Mouse (Mus musculus) skeletal muscle tissue, adult 2 months (tissue): ENCODE results near the gene Lbx1.
A peak's percentile ranks its signal among the peaks of the same experiment; 100 is the strongest.

Experiments
- DNase-seq: peaks from one replicate; pipeline ENCODE4 v3.0.0-alpha.2; 2012; ENCODE audit warnings: low read depth, low spot score

Gene Lbx1

DNA sequence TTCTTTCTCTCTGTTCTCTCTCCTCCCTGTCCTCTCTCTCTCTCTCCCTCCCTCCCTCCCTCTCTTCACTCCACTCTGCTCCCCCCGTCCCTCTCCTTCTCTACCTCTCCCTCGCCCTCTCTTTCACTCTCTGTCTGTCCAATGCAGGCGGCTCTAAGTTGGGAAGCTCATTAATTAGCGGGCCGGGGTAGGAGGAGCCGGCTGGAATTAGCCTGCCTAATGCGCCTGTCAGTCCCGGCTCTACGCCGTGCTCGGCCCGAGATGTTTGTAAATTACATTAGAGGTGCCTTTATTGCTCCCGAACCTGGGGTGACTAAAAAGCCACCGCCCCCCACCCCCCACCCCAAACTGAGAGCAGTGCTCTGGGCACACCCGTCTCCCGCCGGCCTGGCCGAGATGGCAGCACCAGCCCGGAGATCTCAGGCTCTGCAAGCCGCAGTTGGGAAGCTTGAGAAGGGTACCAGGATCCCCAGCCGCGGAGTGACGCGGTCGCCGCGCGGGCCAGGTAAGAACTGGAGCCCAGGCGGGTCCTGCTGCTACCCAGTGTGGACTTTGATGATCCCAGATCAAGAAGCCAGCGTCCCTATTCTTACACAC lies at the start of gene Lbx1:
TSS of gene Lbx1 (minus strand) at position 47 of the 597 bp plus-strand sequence.
- no peak for DNase-seq

DNA sequence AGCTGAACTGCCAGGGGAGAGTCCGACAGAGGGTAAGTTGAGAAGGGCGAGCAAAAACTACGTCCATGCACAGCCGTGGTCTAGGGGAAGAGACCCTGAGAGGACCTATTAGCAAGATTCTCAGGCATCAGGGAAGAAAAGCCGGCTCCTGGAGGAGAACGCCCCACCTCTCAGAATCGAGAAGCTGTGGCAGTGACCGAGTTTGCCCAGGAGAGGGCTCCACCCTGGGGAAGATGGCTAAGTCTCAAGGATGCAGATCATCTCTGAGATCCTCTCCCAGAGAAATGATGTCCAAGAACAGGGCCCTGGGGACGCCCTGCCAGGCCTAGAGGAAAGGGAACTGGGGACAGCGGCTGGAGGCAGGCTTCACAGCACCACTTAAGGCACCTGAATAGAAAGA lies 47.7 kb upstream of the Lbx1 start:
- DNase-seq = peak; percentile 40

DNA sequence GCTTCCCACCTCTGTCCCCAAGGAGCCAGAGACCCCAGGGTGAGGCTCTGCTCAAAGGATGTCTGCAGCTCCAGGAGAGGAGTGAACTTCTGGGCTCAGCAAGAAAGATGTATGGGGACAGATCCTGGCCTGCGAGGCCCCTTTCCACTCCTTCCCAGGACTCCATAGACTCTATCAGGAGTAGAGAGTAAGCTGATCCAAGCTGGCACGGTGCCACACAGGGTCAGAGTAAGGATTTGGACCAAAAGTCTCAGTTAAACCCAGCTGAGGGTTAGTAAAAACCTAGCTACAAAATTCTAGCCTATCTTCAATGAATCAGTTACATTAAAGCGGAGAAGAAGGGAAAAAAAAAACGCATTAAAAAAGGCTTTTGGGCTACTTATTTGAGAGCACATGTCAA lies 40.6 kb upstream of the Lbx1 start:
- DNase-seq = no peak

DNA sequence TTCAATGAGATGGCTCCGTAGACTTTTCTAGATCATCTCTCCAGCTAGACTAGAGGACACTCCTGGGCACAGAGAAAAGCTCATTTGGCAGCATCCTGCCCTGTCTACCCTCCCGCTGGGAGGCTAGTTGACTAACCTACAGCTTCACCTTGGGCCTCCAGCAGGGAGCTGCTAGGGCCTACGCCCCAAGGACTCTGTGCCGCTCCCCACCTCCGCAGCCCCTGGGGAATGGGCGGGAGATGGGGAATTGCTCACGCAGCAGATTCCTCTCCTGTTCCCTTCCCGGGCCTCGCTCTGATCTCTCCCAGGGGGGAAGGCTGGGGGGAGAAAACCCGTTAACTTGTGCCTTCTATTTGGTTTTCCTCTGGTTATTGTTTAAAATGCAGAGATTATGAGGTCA lies 36.4 kb upstream of the Lbx1 start:
- no peak for DNase-seq

DNA sequence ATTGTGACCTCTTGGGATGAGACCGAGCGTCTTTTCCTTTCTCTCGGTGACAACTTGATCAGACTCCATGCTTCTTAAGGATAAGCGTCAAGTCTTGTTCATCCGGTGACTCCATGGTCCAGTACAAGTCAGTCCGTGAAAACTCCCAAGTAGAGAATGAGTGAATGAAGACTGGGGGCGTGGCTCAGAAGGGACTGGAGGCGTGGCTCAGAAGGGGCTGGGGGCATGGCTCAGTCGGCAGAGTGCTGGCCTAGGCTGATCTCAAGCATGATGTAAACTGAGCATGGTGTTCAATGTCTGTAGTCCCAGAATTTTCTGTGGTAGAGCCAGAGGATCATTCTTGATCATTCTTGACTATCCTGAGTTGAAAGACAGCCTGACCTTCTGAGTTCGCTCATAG lies 27.4 kb upstream of the Lbx1 start:
- DNase-seq = no peak

DNA sequence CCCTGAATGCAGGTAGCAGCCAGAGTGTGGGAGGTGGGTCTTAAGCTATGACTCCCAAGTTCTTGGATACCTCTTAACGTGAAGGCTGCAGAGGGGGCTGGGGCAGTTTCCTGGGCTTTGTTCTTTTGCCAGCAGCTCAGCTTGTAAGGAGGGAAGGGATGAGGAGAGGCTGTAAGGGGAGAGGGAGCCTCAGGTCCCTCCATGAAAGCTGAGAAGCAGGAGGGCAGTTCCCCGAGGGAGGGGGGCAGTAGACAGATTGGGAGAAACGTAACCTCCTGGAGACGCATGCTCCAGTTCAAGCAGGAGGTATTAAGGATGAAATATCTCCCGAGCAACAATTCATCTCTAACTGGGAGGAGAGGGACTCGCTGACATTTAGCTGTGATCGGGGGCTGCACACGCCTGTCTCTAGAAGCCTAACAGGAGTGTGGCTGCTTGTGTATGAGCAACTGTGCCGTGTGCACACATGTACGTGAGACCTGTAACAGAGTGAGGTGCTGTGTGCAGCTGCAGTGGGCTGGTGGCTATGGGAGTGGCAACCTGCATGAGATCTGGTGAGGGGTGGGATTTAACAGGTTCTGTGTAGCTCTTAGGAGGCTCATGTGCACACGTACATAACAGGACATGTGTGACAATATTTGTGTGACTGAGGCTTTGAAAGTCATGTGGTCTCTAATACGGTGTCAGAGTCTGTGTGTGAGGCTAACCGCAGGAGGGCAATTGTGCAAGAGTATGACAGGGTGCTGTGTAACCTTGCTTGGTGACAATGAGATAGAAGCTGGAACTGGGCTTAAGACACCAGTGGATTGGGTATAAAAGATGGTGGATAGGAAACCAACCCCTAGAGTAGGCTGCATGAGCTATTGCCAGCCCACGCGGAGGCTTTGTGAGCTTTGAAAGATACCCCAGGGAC lies 22.1 kb upstream of the Lbx1 start:
- no peak for DNase-seq

DNA sequence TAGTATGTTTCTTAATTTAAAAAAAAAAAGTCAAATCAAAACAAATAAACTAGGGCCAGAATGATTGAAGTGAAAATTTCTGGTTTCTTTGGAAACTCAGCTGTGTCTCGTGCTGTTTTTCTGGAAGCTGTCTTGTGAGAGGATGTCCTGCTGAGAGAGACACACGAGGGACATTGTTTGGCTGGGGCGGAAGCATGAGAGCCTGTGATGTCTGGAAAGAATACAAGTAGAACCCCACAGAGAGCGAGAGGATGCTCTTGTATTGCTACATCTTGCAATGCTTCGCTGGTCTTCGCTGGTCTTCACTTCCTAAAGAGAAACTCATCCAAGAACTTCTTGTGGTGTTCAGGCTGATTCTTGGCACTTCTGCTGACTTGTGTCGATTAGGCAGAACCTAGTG lies 19.2 kb upstream of the Lbx1 start:
- no peak for DNase-seq

DNA sequence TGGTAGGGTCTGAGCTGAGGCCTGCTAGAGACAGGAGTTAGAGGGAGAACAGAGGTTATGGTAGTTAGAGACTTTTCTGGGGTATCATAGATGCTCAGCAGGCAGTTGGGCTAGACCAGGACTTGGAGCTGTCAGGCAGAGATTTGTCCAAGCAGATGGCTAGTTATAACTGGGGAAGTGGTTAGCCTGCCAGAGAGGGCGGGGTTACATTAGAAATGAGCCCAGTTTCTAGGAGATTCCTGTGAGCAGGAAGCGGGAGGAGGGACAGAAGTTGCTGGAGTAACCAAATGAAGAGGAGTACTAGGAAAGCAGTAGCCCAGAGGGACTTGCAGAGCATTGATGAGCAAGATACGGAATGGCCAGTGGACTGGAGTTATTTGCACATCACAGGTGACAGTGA lies 16.8 kb upstream of the Lbx1 start:
- no peak for DNase-seq

DNA sequence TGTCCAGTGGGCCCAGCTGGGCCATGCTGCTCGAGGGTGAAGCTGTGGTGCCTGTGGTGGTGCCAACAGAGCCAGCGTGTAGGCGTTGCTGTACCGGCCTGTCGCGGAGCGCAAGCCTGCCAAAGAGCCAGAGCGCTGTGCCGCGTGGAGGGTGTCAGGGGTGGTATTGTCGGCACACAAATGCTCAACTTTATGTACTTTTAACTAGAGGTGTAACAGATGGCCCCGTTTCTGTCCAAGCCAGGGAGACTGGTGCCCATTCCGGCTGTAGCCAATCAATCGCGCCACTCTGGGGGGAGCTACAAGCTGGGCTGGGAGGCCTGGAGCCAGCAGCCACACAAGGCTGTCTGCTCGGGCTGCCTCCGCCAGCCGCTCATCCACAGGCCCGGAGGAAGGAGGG lies 13.1 kb upstream of the Lbx1 start:
- no peak for DNase-seq

DNA sequence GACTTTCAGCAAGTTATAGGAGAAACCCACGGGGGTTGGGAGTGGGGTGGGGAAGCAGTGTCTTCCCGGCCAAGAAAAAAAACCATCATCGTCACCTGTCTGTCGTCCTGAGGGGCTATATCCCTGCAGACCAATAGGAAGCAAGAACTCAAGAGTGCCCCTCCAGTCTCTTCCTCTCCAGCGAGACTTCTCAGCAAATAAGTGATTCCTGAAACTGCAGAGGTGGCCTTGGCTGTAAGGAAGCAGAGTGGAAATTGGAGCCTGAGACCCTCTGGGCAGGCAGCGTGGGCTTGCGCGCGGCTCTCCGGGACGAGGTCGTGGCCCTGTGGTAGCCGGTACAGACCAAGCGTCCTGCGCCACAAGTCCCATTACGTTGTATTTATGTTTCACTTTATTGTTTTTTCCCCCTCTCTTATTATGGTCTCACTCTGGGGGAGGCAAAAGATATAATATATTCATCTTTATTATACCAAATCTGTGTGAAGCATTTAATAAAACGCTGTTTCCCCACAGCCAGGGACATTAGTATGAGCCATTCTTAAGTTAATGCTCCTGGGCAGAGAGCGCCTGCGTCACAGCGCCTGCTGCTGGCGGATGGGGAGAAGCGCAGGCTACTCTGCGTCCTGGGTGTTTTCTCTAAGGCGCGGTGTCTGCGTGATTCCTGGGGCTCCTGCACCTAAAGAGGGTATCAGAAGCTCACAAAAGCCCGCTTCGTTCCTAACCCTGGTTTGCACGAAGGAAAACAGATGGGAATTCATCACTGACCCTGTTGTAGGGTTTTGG lies 8.5 kb upstream of the Lbx1 start:
- no peak for DNase-seq

DNA sequence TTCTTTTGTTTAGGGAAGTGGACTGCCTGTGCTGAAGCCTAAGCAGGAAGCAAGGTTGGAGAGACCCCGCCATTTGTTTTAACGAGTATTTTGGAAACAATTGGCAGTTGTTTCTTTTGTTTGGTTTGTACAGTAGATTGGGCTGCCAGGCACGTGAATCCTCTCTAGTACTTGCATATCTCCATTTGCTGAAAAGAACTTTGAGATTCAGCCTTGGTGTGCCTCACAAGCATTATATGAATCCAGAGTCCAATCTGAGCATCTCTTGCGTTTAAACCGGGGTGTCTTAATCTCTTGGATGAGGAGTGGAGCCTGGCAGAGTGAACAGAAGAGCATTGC lies 7.6 kb upstream of the Lbx1 start:
- no peak for DNase-seq

DNA sequence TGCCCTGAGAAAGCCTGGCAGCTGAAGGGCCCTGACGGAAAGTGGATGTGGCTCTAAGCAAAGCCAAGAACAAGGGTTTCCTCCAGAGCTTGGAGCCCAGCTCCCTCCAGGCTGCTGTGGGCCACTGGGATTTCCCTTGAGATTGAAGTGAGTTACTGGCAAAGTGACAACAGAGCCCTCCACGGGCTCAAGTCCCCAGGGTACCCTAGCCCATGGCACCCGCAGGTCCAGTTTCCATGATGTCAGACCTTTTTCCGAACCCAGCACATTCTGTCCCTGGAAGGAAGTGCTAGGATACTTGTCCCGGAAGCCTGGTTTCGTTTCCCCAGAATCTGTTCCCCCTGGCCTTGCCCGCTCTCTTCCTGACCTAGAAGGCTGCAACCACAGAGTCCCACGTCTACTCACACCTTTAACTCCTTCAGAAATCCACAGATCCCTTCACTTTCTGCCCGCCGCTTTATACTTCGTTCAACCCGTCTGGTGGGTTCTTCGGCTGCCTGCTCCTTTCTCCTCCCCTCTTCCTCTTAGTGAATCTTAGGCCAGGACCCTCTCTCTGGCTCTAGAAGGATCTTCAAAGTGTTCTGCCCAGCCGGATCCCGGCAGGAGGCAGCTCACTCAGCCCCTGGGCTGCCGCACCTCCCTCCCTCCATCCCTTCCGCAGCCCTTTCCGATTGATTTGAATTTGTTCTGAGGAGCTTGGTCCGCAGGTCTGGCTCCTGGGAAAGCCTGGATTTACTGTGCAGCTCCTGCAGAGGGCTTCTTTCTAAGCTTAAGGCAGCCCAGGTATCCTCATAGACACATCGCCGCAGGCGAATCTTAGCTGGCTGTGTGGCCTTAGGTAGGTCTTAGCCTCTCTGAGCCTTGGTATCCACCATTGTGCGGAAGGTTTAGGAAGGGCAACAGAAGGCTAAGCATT lies 7.0 kb upstream of the Lbx1 start:
- DNase-seq = no peak

DNA sequence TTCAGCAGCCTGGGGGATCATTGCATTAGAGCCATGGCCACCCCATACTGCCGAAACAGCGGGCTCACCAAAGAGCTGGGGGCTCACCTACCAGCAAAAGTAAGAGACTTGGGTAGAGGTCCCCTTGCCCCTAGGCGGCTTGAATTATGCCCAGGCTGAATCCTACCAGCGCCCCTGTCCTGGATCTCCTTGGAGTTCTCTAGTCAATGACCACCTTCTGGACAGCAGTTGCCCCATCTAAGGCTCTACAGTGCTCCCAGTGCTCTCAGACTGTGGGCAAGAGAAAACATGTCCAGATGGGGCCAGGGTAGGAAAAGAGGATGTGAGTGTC lies 6.4 kb upstream of the Lbx1 start:
- no peak for DNase-seq

DNA sequence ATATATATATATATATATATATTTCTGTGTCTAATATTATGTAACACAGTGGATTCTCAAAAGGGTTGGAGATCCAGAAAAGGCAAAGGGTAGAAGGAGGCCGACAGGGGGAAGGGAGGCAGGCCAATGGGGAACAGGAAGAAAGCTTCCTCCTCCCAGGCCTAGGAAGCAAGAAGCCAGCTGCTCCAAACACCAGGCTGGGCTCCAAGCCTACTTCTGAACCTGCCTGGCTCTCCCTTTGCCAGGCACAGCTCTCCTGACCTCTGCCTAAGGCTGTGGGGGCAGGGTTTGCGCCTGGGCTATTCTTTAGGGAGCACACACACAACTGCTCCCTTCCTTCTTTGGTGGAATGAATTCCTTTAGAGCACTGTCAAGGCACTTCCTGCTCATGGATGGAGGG lies 4.4 kb upstream of the Lbx1 start:
- peak; percentile 89 for DNase-seq

DNA sequence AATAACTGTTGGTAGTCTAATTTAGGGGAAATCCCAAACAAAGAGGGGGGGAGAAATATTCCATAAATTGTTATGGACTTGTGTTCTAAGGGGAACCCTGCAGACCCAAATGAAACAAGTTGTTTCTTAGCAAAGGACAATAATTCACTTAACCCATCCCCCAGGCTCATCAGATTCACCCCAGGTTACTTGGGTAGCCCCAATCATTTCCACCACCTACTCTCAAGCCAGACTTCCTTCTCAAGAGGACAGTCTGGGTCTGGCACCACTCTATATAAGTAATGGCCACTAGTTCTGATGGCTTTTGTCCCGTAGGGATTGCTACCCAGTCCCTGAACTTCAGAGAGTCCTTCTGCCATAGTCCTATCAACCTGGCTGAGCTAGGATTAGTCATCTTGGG lies 3.6 kb upstream of the Lbx1 start:
- DNase-seq = no peak

DNA sequence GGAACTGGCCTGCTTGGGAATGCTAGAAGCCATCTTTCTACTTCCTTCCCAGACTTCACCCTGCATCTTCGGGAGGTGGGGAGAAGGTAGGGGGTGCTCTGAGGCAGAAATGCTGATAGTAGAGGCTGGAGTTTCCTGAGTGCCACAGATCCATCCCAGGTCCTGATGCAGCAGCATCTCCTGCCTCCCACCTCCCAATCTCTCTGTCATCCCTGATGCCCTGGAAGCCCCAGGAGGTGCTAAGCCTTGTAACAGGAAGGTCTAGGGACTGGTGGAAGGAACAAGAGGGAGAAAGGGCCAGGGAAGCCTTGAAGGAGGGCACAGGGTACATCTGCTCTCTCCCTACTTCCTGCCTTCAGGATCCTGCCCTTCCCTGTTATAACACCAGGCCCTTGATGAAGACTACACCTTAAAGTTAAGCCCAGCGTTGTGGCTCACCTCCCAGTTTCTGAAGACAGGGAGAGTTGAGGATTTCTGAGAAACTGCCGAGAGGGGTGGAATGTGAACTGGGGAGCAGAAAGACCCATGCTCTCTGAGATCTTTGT lies 2.1 kb upstream of the Lbx1 start:
- DNase-seq = no peak

DNA sequence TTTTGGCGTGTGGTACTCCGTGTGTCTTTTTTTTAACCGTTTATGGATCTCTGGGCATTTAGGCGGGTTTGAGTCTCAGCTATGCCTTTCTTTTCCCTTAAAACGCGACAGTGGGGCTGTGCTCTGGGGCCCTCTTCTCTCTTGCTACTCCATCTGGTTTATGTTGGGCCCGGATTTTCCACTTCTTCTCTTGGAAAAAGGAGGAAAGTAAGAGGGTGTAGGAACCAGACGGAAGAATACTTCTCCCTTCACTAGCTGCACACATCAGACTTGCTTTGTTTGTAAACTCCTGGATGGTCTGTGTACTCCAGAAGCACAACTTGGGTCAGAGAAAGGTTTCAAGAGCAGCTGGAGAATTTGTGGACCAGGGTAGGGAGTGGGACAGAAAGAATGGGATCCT lies 1.5 kb upstream of the Lbx1 start:
- no peak for DNase-seq

DNA sequence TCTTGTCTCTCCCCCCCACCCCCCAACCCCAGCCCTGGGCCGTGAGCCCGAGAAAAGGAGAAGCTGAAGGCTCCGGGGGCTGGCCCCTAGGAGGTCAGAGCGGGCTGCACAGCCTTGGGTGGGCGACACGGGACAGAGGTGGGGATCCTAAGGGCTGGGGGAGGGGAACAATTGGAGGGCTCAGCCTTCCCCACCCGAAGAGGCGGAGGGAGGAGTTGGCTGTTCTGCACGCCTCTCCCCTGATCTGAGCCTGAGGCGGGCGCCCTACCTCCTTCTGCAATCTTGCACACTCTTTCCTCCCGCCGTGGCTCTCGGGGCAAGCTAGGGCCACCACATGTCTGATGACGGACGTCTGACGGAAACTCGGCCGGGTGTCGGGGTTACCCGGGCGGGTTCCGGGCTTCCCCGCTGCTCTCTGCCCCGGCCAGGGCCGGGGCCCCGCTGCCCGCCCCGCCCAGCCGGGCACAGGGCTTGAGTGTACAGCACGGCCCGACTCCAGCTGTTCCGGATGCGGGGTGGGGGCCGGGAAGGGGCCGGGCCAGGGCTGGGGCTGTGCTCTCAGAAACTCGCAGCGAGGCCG lies 841 bp upstream of the Lbx1 start:
- peak; percentile 86 for DNase-seq

DNA sequence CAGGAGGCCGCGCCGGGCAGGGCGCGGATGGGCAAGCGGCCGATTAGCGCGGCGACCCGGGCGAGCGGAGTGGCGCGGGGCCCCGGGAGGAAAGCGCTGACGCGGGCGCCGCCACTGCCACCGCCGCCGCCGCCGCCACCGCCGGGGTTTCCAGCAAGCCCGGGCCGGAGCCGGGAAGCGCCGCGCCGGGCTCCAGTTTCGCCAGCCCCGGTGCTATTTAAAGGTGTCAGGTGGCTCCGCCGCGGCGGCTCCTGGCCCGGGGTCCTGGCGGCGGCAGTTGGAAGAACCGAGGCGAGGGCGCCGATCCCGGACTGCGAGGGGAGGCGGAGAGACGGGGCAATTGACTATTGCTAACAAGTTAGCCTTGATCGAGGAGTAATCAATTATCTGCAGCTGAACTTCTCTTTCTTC lies 276 bp downstream of the Lbx1 start:
- peak; percentile 80 for DNase-seq

DNA sequence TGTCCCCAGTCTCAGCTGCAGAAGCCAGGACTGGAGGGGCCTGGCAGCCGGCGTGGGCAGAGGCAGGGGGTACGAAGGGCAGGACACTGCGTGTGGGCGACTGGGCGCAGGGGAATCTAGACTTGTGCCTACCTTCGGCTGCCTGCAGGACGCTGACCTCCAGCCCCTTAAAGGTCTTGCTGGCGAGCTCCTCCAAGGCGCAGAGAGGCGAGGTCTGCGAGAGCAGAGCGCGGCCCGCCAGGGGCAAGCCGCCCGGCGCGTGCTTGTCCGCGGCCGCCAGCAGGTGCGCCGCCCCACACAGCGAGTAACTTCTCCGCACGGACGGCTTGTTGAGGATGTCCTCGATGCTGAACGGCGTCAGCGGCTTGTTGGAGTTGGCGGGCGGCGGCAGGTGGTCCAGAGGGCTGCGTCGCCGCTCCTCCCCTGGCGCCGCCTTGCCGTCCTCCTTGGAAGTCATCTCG lies 811 bp downstream of the Lbx1 start:
- DNase-seq = no peak

DNA sequence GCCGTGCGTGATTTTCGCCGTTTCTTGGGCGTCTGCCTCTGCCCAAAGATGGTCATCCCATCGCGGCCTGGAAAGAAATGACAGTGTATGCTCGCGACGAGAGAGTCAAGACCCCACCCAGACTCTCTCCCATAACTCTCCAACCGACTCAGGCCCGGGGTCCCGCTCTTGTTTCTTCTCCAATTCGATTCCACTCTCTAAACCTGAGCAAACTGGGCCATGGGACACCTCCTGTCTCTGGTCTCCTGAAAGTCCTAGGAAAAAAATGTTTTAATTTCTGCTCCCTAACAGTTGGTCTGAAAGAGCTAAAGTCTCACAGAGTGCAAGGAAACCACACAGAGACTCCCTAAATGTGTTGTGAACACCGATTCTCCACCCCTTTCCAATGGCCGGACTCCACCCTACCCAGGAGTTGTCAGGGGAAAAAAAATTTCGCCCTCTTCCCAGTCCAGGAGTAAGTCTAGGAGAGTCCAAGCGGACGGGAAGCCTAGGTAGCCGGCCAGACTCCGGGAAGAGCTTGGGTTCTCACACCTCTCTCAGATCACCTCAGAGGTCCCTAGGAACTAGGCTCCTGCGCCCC lies 1.3 kb downstream of the Lbx1 start:
- no peak for DNase-seq
